Mouse (Mus musculus): ENCODE data around the gene Specc1l. TPM values are rescaled to one million over a fixed set of nuclear protein-coding genes. Genes with fewer than 3 reads are reported as not detected.

The Specc1l gene
- polyA plus RNA-seq (2016; fragmentation: Nextera tagmentation; extraction: Ambion mirVana): 27.4 and 27.5 TPM in 2 replicates

DNA sequence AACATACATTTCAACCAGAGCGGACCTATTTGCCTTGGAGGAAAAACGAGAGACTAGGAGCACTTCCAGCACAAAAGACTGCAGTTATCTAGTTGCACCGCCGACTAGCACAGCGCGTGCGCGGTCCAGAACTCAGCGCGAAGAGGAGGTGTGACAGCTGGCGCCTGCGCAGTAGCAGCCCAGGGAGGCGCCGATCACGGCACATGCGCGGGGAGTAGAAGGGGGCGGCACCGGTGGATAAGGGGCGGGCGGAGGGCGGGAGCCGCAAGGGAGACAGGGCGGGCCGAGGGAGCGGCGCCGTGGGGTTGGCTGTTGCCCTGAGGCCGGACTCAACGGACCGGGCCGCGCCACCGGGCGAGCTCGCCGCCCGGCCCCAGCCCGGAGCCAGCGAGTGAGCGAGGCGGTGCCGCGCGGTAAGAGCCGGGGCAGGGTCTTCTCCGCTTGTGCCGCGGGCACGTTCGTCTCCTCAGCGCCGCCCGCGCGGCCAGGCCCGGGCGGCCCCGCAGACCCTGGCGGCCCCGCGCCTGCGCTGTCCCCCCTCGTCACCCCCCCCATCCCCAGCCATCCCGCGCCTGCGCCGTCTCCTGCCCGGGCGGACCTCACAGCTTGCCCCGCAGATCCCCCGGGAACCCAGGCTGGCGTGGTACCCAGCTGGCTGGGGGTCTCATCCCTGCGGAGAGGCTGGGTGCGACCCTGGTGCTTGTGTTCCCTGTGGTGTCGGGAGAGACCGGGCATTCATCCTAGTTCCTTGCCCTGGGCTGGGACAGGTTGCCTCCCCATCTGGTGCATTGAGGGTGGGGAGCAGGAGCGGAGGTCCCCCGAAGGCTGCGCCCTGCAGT lies at the start of gene Specc1l:
Specc1l (plus strand) TSS at position 267 of the 839 bp plus-strand sequence.
- Histone ChIP-seq H3K36me3 (no peaks in the 10 kb centered on the region), H3K27me3 (ENCODE audit: insufficient read depth, poor library complexity, severe bottlenecking) (no peaks in the 10 kb centered on the region), H3K4me3 (peak within 1 kb of the TSS; percentile 90), H3K9me3 (no peaks in the 10 kb centered on the region), H3K4me1 (peaks cover 8% of the 10 kb centered on the region), H3K27ac (peak within 1 kb of the TSS; percentile 99)
- DNase-seq (ENCODE audit: low spot score): peak; percentile 99
- WGBS: under 1% methylated on average over 70 of the region's 80 CpGs

GRCm38 (mm10) chr10:75165825-75166481 lies 45.9 kb upstream of the Specc1l start:
- no peaks in the 10 kb centered on the region for H3K9me3 ChIP-seq
- no peak overlapping the region for H3K27ac ChIP-seq
- 53% methylated on average over 10 of the region's 10 CpGs for WGBS
- H3K27me3 ChIP-seq (ENCODE audit: insufficient read depth, poor library complexity, severe bottlenecking): no peaks in the 10 kb centered on the region
- H3K4me3 ChIP-seq: no peak overlapping the region
- no peak for DNase-seq (ENCODE audit: low spot score)
- peaks cover 19% of the 10 kb centered on the region for H3K4me1 ChIP-seq
- H3K36me3 ChIP-seq: peaks cover 47% of the 10 kb centered on the region

- no peak for DNase-seq (ENCODE audit: low spot score)
- peaks cover 49% of the 10 kb centered on the region for H3K36me3 ChIP-seq
- 77% methylated on average over 4 of the region's 4 CpGs for WGBS
Observed at GRCm38 (mm10) chr10:75166601-75167000, 45.3 kb upstream of the Specc1l start.

GRCm38 (mm10) chr10:75170207-75170850 lies 41.5 kb upstream of the Specc1l start:
- Histone ChIP-seq H3K27ac (peak overlapping the region; percentile 78), H3K4me3 (peak overlapping the region; percentile 16; the same call in 1 of the 2 replicates), H3K9me3 (no peaks in the 10 kb centered on the region), H3K4me1 (peaks cover 49% of the 10 kb centered on the region), H3K36me3 (peaks cover 25% of the 10 kb centered on the region), H3K27me3 (ENCODE audit: insufficient read depth, poor library complexity, severe bottlenecking) (no peaks in the 10 kb centered on the region)
- peak; percentile 95 for DNase-seq (ENCODE audit: low spot score)
- WGBS: 27% methylated on average over 12 of the region's 12 CpGs

More at GRCm38 (mm10) chr10:75166601-75167000, 45.3 kb upstream of the Specc1l start:
- no peak overlapping the region for H3K4me3 ChIP-seq
- no peak overlapping the region for H3K27ac ChIP-seq
- H3K9me3 ChIP-seq: no peaks in the 10 kb centered on the region
- H3K4me1 ChIP-seq: peaks cover 22% of the 10 kb centered on the region
- no peaks in the 10 kb centered on the region for H3K27me3 ChIP-seq (ENCODE audit: insufficient read depth, poor library complexity, severe bottlenecking)

DNA sequence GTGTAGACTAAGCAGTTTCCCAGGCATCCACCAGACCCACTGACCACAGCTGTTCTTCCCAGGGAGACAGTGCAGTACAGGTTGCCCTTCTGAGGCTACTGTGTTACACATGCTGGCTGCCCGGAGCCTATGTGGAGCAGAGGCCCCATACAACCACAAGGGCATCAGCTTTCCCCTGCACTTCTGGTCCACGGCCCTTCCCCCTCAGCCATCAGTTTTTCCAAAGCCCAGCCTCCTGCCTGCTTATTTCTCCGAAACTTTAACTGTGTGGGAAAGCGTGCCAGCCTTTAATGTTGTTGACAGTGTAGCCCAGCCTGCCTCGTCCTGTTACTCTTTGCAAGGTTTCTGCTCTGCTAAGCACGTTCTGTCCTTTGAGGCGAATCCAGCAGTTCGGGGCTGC lies 38.8 kb upstream of the Specc1l start:
- no peak for DNase-seq (ENCODE audit: low spot score)
- H3K4me3 ChIP-seq: 0 out of 2 replicates have a peak overlapping the region, but pooled peaks have one; percentile 5
- peaks cover 53% of the 10 kb centered on the region for H3K4me1 ChIP-seq
- H3K27me3 ChIP-seq (ENCODE audit: insufficient read depth, poor library complexity, severe bottlenecking): no peaks in the 10 kb centered on the region
- no peaks in the 10 kb centered on the region for H3K9me3 ChIP-seq
- peaks cover 45% of the 10 kb centered on the region for H3K36me3 ChIP-seq
- H3K27ac ChIP-seq: peak overlapping the region; percentile 92
- 49% methylated on average over 8 of the region's 8 CpGs for WGBS

DNA sequence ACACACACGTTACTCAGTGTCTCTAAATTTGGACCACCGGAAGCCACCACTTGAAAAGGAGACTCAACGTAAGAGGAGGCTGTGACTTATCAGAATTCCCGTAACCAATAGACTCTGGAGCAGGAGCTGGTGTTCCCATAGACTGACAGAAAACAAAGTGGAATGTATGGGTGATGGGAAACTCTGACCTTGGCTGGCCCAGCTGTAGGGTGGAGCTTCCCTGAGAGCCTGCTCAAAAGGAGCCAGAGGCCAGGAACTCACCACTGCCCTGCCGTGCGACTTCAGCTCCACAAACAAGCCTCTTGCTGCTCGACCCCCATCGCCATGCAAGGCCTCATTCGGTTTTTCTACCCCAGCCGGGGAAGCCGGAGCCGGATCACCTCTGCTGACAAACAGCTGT lies 38.2 kb upstream of the Specc1l start:
- DNase-seq (ENCODE audit: low spot score): peak; percentile 92
- H3K27ac ChIP-seq: peak overlapping the region; percentile 92

DNA sequence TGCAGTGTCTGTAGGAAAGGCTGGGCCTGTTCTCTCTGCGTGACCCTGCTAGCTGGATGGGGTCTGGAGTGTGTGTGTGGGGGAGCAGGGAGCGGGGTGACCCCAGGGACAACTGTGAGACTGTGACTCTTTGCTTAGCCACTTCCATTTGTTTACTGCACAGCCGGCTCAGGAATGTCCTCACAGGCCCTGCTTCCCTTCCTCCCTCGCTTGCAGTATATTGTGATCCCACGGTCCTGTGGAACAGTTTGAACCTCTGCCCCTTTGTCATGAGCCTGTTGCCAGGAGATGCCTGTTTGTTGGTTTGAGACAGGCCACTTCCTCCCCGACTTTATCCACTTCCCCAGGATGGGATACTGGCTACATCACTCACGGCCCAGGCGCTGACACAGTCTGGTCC lies 35.4 kb upstream of the Specc1l start:
- no peaks in the 10 kb centered on the region for H3K27me3 ChIP-seq (ENCODE audit: insufficient read depth, poor library complexity, severe bottlenecking)
- H3K9me3 ChIP-seq: no peaks in the 10 kb centered on the region
- H3K27ac ChIP-seq: peak overlapping the region; percentile 8; the same call in 1 of the 2 replicates
- H3K4me3 ChIP-seq: no peak overlapping the region
- DNase-seq (ENCODE audit: low spot score): no peak
- H3K36me3 ChIP-seq: peaks cover 68% of the 10 kb centered on the region
- 72% methylated on average over 8 of the region's 8 CpGs for WGBS
- H3K4me1 ChIP-seq: peaks cover 39% of the 10 kb centered on the region

More for the DNA sequence above, 38.2 kb upstream of the Specc1l start:
- 35% methylated on average over 12 of the region's 12 CpGs for WGBS
- peaks cover 45% of the 10 kb centered on the region for H3K36me3 ChIP-seq
- H3K4me1 ChIP-seq: peaks cover 53% of the 10 kb centered on the region
- H3K9me3 ChIP-seq: no peaks in the 10 kb centered on the region
- peak overlapping the region; percentile 46 for H3K4me3 ChIP-seq
- no peaks in the 10 kb centered on the region for H3K27me3 ChIP-seq (ENCODE audit: insufficient read depth, poor library complexity, severe bottlenecking)

- WGBS: 83% methylated on average over 5 of the region's 5 CpGs
- Histone ChIP-seq H3K36me3 (peaks cover 88% of the 10 kb centered on the region), H3K27me3 (ENCODE audit: insufficient read depth, poor library complexity, severe bottlenecking) (no peaks in the 10 kb centered on the region), H3K4me3 (no peak overlapping the region), H3K27ac (no peak overlapping the region), H3K9me3 (no peaks in the 10 kb centered on the region), H3K4me1 (peaks cover 30% of the 10 kb centered on the region)
- peak; percentile 55 for DNase-seq (ENCODE audit: low spot score)
Observed at GRCm38 (mm10) chr10:75178911-75179310, 33.0 kb upstream of the Specc1l start.

DNA sequence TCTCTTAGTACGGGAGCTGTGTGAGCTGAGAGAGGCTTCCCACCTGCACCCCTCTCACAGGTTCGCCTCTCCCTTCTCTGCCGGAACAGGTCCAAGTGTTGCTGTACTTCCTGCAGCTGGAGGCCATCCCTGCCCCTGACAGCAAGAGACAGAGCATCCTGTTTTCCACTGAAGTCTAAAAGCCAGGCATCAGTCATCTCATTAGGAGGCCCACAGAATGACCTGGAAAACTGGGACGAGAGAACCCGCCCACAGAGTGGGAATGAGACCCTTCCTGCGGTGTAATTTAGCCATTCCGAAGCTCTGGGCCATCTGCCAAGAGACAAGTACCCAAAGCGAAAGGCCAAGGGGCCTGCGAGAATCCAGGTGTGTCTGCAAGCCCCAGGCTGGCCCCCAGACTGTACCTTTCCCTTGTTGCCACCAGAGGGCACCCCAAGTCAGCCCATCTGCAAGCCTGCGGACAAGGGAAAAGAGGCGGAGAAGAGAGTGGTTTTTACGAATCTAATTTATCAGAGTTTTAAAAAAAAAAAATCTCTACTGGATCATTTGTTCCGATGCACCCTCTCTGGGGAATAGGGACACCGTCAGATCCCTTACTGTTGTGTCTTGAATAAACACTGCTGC lies 29.6 kb upstream of the Specc1l start:
- DNase-seq (ENCODE audit: low spot score): no peak
- Histone ChIP-seq H3K9me3 (no peaks in the 10 kb centered on the region), H3K4me3 (no peak overlapping the region), H3K4me1 (peaks cover 13% of the 10 kb centered on the region), H3K27me3 (ENCODE audit: insufficient read depth, poor library complexity, severe bottlenecking) (no peaks in the 10 kb centered on the region), H3K27ac (no peak overlapping the region), H3K36me3 (peaks cover 81% of the 10 kb centered on the region)
- 43% methylated on average over 14 of the region's 14 CpGs for WGBS

GRCm38 (mm10) chr10:75184826-75185225 lies 27.0 kb upstream of the Specc1l start:
- 85% methylated on average over 9 of the region's 9 CpGs for WGBS
- no peaks in the 10 kb centered on the region for H3K27me3 ChIP-seq (ENCODE audit: insufficient read depth, poor library complexity, severe bottlenecking)
- DNase-seq (ENCODE audit: low spot score): no peak

GRCm38 (mm10) chr10:75186551-75186950 lies 25.3 kb upstream of the Specc1l start:
- peaks cover 19% of the 10 kb centered on the region for H3K4me1 ChIP-seq
- DNase-seq (ENCODE audit: low spot score): no peak
- WGBS: 57% methylated on average over 6 of the region's 6 CpGs
- H3K27me3 ChIP-seq (ENCODE audit: insufficient read depth, poor library complexity, severe bottlenecking): no peaks in the 10 kb centered on the region
- H3K27ac ChIP-seq: 0 out of 2 replicates have a peak overlapping the region, but pooled peaks have one; percentile 19
- no peaks in the 10 kb centered on the region for H3K9me3 ChIP-seq
- peaks cover 38% of the 10 kb centered on the region for H3K36me3 ChIP-seq
- H3K4me3 ChIP-seq: no peak overlapping the region

More at GRCm38 (mm10) chr10:75184826-75185225, 27.0 kb upstream of the Specc1l start:
- no peaks in the 10 kb centered on the region for H3K9me3 ChIP-seq
- peaks cover 56% of the 10 kb centered on the region for H3K36me3 ChIP-seq
- H3K4me1 ChIP-seq: peaks cover 19% of the 10 kb centered on the region
- no peak overlapping the region for H3K27ac ChIP-seq
- H3K4me3 ChIP-seq: no peak overlapping the region

DNA sequence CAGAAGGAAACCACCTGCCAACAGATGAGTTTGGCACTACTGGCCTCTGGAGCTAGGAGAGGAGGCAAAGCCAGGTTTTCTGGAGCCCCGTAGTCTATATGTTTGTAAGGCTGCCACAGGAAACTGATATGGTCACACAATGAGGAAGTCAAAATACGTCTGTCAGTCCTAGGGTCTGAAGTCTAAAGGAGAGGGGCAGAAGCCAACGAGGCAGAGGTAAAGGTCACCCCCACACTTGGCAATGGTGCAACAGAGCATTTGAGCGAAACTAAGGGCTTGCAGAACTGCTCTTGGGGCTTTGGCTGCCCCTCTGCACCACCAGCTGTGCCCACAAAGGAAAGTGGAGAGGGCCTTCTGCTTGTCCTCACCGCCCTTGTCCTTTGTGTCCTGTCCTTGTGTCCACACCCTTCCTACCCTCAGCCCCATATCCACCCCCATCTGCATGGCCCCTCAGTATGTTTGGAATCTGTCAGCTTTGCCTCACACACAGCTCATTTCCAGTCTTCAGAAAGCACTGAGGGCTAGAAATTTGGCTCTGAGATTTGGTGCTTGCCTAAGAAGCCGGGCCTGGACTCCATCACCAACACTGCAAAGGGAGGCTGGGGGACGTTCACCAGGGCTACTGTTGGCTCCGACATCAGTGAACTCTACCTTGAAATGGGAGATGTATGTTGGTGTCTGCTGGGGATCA lies 24.4 kb upstream of the Specc1l start:
- Histone ChIP-seq H3K27me3 (ENCODE audit: insufficient read depth, poor library complexity, severe bottlenecking) (no peaks in the 10 kb centered on the region), H3K36me3 (peaks cover 30% of the 10 kb centered on the region), H3K4me3 (no peak overlapping the region), H3K27ac (peak overlapping the region; percentile 4; the same call in 1 of the 2 replicates), H3K4me1 (peaks cover 15% of the 10 kb centered on the region), H3K9me3 (no peaks in the 10 kb centered on the region)
- DNase-seq (ENCODE audit: low spot score): no peak
- WGBS: 66% methylated on average over 8 of the region's 8 CpGs
